Mouse (Mus musculus): Measurements from ENCODE around the gene Prex1.
"Not testable (repeated sequence)": the region's sequence is repeated elsewhere in the genome, so short reads cannot be mapped to it uniquely, and the experiment has no call there.

The Prex1 gene

DNA sequence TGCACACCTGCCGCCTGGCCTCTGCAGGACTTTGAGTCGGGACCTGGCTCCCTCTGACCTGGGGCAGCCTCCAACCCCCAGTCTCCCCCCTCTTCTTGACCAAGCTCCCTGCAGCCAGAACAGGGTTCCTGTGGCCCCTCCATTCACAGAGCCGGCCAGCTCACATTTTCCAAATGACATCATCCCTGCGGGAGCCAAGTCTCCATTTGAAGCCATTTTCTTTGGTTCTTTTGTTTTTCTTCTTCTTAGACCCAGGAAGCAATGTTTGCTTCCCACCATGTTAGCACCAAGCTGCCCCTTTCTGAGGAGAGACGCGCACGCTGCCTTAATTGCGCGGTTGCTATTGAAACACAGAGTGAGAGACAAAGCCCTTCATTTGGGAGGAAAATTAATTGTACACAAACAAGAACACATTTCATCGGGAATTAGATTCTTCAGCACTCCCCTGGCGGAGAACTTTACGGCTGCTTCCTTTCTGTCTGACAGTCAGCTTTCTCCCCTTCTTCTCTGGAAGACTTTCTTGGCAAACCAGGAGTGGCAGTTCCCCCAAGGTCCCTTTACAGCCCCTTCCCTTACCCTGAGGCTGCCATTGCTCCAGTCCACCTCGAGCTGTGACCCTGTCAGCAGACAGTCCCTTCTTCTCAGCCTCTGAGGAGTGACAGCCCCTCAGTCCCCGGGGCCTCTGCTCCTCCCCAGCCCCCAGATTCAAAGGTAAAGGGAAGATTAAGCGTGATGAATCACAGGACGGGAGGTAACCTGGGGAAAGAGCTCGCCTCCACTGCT is 196.0 kb downstream of the Prex1 start:
- not testable (repeated sequence) for DNase-seq (ENCODE audit: low spot score)

DNA sequence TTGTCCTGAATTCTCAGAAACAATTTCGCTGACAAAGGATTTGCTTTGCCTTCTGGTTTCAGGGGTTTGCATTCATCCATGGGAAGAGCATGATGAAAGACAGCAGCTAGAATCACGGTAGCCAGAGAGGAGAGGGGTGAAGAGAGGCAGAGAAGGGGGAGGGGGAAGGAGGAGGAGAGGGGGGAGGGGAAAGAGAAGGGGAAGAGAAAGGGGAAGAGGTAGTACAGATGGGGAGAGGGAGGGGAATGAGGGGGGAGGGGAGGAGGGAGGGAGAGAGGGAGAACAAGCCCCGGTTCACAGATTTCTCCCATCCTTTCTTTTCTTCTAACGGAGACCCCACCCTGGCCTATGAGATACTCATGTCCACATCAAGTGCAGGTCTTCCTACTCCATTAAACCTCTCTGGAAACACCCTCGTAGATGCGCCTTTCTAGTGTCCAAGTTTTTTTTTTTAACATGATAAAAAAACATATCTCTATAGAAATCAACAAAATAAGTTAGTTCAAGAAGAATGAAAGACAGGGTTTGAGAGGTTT is 196.7 kb downstream of the Prex1 start:
- no peak for DNase-seq (ENCODE audit: low spot score)
